Mouse (Mus musculus) urinary bladder, adult 2 months (tissue): ENCODE measurements around the gene Kcnk13. TPM values are rescaled to one million over a fixed set of nuclear protein-coding genes. Genes with fewer than 3 reads are reported as not detected.

Experiments
- DNase-seq: peaks from one replicate; pipeline ENCODE4 v3.0.0; 2022; ENCODE audit warnings: low spot score
- polyA plus RNA-seq: library from polyadenylated mRNA; depleted of rRNA; stranded (reverse); fragments of >200 nt; gene quantifications from 2 replicates; pipeline ENCODE4 v1.2.3, GENCODE M21; 2012

The Kcnk13 gene
- polyA plus RNA-seq, 1 experiment, result 0.92 TPM

- no peak for DNase-seq
Observed at GRCm38 (mm10) chr12:100015146-100015545, 50.8 kb downstream of the Kcnk13 start.

- no peak for DNase-seq
Observed at GRCm38 (mm10) chr12:100017709-100018108, 53.4 kb downstream of the Kcnk13 start.

GRCm38 (mm10) chr12:100022490-100022889 lies 58.2 kb downstream of the Kcnk13 start:
- no peak for DNase-seq

- DNase-seq, result no peak
Observed at GRCm38 (mm10) chr12:100023821-100024365, 59.6 kb downstream of the Kcnk13 start.

GRCm38 (mm10) chr12:100025675-100026074 lies 61.4 kb downstream of the Kcnk13 start:
- no peak for DNase-seq

GRCm38 (mm10) chr12:100026715-100027245 lies 62.5 kb downstream of the Kcnk13 start:
- no peak for DNase-seq

- no peak for DNase-seq
Observed at GRCm38 (mm10) chr12:100027281-100027680, 63.0 kb downstream of the Kcnk13 start.

GRCm38 (mm10) chr12:100031681-100032080 lies 67.4 kb downstream of the Kcnk13 start:
- DNase-seq, result no peak

- DNase-seq, result no peak
Observed at GRCm38 (mm10) chr12:100032521-100032920, 68.2 kb downstream of the Kcnk13 start.

GRCm38 (mm10) chr12:100038741-100039262 lies 74.5 kb downstream of the Kcnk13 start:
- no peak for DNase-seq

GRCm38 (mm10) chr12:100042116-100042515 lies 77.8 kb downstream of the Kcnk13 start:
- no peak for DNase-seq

GRCm38 (mm10) chr12:100044704-100045103 lies 80.4 kb downstream of the Kcnk13 start:
- no peak for DNase-seq

- DNase-seq, result no peak
Observed at GRCm38 (mm10) chr12:100050552-100050951, 86.3 kb downstream of the Kcnk13 start.

GRCm38 (mm10) chr12:100053617-100054016 lies 89.3 kb downstream of the Kcnk13 start:
- no peak for DNase-seq

- DNase-seq, result no peak
Observed at GRCm38 (mm10) chr12:100061071-100061470, 96.8 kb downstream of the Kcnk13 start.

- no peak for DNase-seq
Observed at GRCm38 (mm10) chr12:100061826-100062225, 97.5 kb downstream of the Kcnk13 start.

- no peak for DNase-seq
Observed at GRCm38 (mm10) chr12:100062584-100062983, 98.3 kb downstream of the Kcnk13 start.

- no peak for DNase-seq
Observed at GRCm38 (mm10) chr12:100065109-100065508, 100.8 kb downstream of the Kcnk13 start.

- no peak for DNase-seq
Observed at GRCm38 (mm10) chr12:100067477-100067876, 103.2 kb downstream of the Kcnk13 start.

GRCm38 (mm10) chr12:100073201-100073672 lies 108.9 kb downstream of the Kcnk13 start:
- DNase-seq, result no peak

- no peak for DNase-seq
Observed at GRCm38 (mm10) chr12:100075715-100076114, 111.4 kb downstream of the Kcnk13 start.

GRCm38 (mm10) chr12:100079636-100080286 lies 115.5 kb downstream of the Kcnk13 start:
- DNase-seq, result no peak

- DNase-seq, result no peak
Observed at GRCm38 (mm10) chr12:100088026-100088425, 123.7 kb downstream of the Kcnk13 start.
